Mouse (Mus musculus) cerebellum, adult (tissue): Measurements from ENCODE around the gene Hhat.

Source experiments
- ATAC-seq: cut with Nextera tagmentation; 2 replicates; pipeline ENCODE4 v1.9.2; 2017; ENCODE audit warnings: mild to moderate bottlenecking, moderate library complexity, mixed read lengths; ENCODE audit not compliant: insufficient number of reproducible peaks, low FRiP score, low TSS enrichment

Gene Hhat

GRCm38 (mm10) chr1:192451722-192452121 is 319.3 kb downstream of the Hhat start:
- ATAC-seq, result no peak

GRCm38 (mm10) chr1:192450425-192450824 is 320.6 kb downstream of the Hhat start:
- no peak for ATAC-seq

- ATAC-seq, result peak; percentile 66
Measured at GRCm38 (mm10) chr1:192449572-192450351, 321.3 kb downstream of the Hhat start.

GRCm38 (mm10) chr1:192448512-192448911 is 322.5 kb downstream of the Hhat start:
- no peak for ATAC-seq

- no peak for ATAC-seq
Measured at GRCm38 (mm10) chr1:192447666-192448065, 323.4 kb downstream of the Hhat start.
